Mouse (Mus musculus) heart, adult 2 months (tissue): Measurements from ENCODE around the gene Colq. TPM values are rescaled to one million over a fixed set of nuclear protein-coding genes. Genes with fewer than 3 reads are reported as not detected.
A peak's percentile ranks its signal among the peaks of the same experiment; 100 is the strongest.

Experiments used
- DNase-seq, 2 experiments: peaks; one replicate each; pipeline ENCODE4 v3.0.0; 2021
- H3K27ac ChIP-seq: fragments of 200-600 bp; 2 replicates; pipeline ENCODE4 v1.8.1; 2022
- H3K27me3 ChIP-seq: fragments of 200-500 bp; 2 replicates; pipeline ENCODE4 v1.6.1; 2012; ENCODE audit warnings: mild to moderate bottlenecking, low read length, inconsistent platforms, mixed read lengths; ENCODE audit not compliant: control insufficient read depth, insufficient read depth
- H3K36me3 ChIP-seq: fragments of 200-500 bp; 2 replicates; pipeline ENCODE4 v1.6.1; 2012; ENCODE audit warnings: low read length, inconsistent platforms; ENCODE audit not compliant: control insufficient read depth, insufficient read depth
- H3K4me1 ChIP-seq: fragments of 200-500 bp; 2 replicates; pipeline ENCODE4 v1.6.1; 2011; ENCODE audit warnings: low read length; ENCODE audit not compliant: control insufficient read depth, insufficient read depth
- H3K4me3 ChIP-seq: fragments of 200-600 bp; 2 replicates; pipeline ENCODE4 v1.8.1; 2022
- H3K79me2 ChIP-seq: fragments of 200-500 bp; replicated peaks from 2 replicates; pipeline ENCODE4 v1.6.1; 2012; ENCODE audit warnings: mild to moderate bottlenecking, inconsistent platforms, low read length, moderate library complexity, mixed read lengths; ENCODE audit not compliant: control insufficient read depth, insufficient read depth
- H3K9ac ChIP-seq: fragments of 200-500 bp; 2 replicates; pipeline ENCODE4 v1.6.1; 2012; ENCODE audit warnings: low read depth, mild to moderate bottlenecking, control low read depth, inconsistent platforms, low read length, mixed read lengths
- CTCF ChIP-seq: fragments of 200-600 bp; IDR thresholded peaks from 2 replicates; pipeline ENCODE4 v1.8.1; 2022; ENCODE audit warnings: antibody characterized with exemption, mild to moderate bottlenecking, moderate library complexity
- EP300 ChIP-seq: fragments of 200-500 bp; IDR thresholded peaks from 2 replicates; pipeline ENCODE4 v1.6.1; 2011; ENCODE audit warnings: low read depth, low read length, control low read depth; ENCODE audit not compliant: insufficient read depth
- POLR2A ChIP-seq: fragments of 200-500 bp; IDR thresholded peaks from 2 replicates; pipeline ENCODE4 v1.6.1; 2011; ENCODE audit warnings: mild to moderate bottlenecking, low read depth, low read length, control low read depth; ENCODE audit not compliant: insufficient read depth
- WGBS: fragments of 180-500 bp; shearing (Covaris S2); methylation state at CpG from one replicate; pipeline ENCODE4 v1.1.7; 2018; 5-methylcytosine and 5-hydroxymethylcytosine counted together
- intact Hi-C: fragments of 180-260 bp; cut with DNase I; formaldehyde crosslinking; loops from one replicate; pipeline ENCODE4 v1.15.1; 2025
- polyA plus RNA-seq: library from polyadenylated mRNA; depleted of rRNA; stranded (reverse); fragments of >200 nt; gene quantifications from 2 replicates; pipeline ENCODE4 v1.2.3, GENCODE M21; 2012
- total RNA-seq, 2 experiments: library from RNA; stranded (reverse); gene quantifications; 2 replicates each; pipeline ENCODE4 v1.2.3; 2021

Gene Colq
- total and polyA plus RNA-seq, 3 experiments = 10.0 to 12.6 (median 11.3) TPM

DNA sequence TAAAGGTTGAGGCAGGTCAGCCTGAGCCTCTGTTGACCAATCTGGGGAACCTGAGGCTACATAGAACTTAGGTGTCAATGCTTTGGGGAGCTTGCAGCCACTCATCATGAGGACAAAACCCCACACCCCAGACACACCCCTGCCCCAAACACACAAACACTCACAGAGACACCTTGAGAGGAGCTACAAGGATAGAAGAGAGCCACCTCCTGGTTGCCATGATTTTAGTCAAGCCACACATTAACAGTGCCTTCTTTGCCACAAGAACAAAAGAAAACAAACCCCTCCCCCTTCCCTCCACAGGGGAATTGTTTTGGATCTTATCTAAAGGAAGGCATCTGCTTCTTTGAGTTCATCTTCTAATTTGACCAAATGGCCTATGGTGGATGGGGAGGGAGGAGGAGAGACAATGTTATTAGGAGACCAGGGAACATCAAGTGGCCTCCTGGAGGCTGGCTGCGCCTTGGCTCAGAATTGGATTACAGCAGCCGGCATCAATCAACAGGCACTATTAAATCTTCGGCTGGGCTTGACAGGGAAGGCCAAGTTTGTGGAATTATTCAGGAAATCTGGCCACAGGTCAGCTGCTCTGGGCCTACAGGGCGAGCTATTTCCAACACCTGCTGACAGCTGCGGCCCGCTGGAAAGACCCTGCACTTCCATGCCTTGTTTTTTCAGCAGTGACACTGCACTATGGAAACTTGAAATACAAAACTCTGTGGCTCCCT is 26.5 kb downstream of the Colq start:
- WGBS = 4% methylated on average over 6 of the region's 6 CpGs
- Histone ChIP-seq H3K27me3 (no peaks in the 10 kb centered on the region), H3K4me1 (peaks cover 9% of the 10 kb centered on the region), H3K27ac (peak overlapping the region; percentile 53), H3K79me2 (no peaks in the 10 kb centered on the region), H3K9ac (no peak overlapping the region), H3K36me3 (peaks cover 2% of the 10 kb centered on the region; the same call in 1 of the 2 replicates), H3K4me3 (no peak overlapping the region)
- TF ChIP-seq POLR2A = no peak
- no peak for TF ChIP-seq CTCF
- TF ChIP-seq EP300 = peak; percentile 63; the same call in 1 of the 2 replicates
- intact Hi-C loops = no loop called here
- DNase-seq = peak; percentile 67 to 80

DNA sequence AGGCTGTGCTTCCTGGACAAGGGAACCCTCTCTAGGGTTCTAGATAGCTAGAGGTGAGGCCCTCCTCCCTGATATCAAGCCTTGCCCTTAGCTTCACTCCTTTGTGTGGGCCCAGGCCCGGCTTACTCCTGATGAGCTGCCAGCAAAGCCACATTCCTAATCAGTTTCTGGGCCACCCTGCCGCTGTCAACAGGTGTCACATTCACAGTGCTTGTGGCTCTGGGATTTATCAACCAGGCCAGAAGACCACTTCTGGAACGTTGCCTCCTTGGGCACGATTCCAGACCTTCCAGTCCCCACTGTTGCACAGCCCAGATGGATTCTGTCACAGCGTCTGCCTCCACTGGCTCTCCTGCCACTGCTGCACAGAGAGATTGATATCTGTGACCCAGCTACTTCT is 30.3 kb downstream of the Colq start:
- Histone ChIP-seq H3K4me3 (no peak overlapping the region), H3K4me1 (peaks cover 9% of the 10 kb centered on the region), H3K9ac (no peak overlapping the region), H3K79me2 (no peaks in the 10 kb centered on the region), H3K27me3 (no peaks in the 10 kb centered on the region), H3K36me3 (peaks cover 2% of the 10 kb centered on the region; the same call in 1 of the 2 replicates), H3K27ac (no peak overlapping the region)
- intact Hi-C loops = no loop called here
- peak; percentile 59; the same call in 1 of the 2 replicates for TF ChIP-seq EP300
- no peak for TF ChIP-seq CTCF
- peak; percentile 66 to 79 for DNase-seq
- WGBS = 17% methylated on average over 5 of the region's 5 CpGs

DNA sequence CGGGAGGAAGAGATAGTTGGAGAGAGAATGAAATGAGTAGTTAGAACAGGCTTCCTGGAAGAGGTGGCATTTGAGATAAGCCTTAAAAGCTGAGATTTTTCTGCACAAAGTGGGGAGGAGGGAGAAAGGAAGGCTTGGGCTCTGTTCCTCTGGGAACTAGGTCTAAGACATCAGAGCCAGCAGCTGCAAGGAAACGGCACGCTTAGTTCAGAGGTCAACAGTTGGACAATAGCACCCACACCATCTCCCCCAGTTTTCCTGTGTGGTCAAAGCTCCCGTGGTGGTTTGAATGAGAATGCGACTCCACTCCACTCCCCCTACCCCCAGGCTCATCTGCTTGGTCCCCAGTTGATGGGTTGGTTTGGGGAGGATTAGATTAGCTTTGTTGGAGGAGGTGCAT is 31.9 kb downstream of the Colq start:
- Histone ChIP-seq H3K4me1 (peaks cover 6% of the 10 kb centered on the region), H3K4me3 (no peak overlapping the region), H3K36me3 (no peaks in the 10 kb centered on the region), H3K27ac (no peak overlapping the region), H3K27me3 (no peaks in the 10 kb centered on the region), H3K9ac (no peak overlapping the region), H3K79me2 (no peaks in the 10 kb centered on the region)
- DNase-seq = no peak
- no peak for TF ChIP-seq POLR2A
- TF ChIP-seq CTCF = no peak
- TF ChIP-seq EP300 = no peak
- intact Hi-C loops = no loop called here
- 48% methylated on average over 5 of the region's 5 CpGs for whole genome bisulfite sequencing

GRCm38 (mm10) chr14:31557784-31558183 is 33.4 kb downstream of the Colq start:
- Histone ChIP-seq H3K9ac (no peak overlapping the region), H3K4me3 (no peak overlapping the region), H3K36me3 (no peaks in the 10 kb centered on the region), H3K79me2 (no peaks in the 10 kb centered on the region), H3K27ac (no peak overlapping the region), H3K27me3 (no peaks in the 10 kb centered on the region), H3K4me1 (peaks cover 6% of the 10 kb centered on the region)
- no peak for DNase-seq
- intact Hi-C loops = no loop called here
- WGBS = 75% methylated on average over 9 of the region's 9 CpGs
- TF ChIP-seq CTCF (no peak), POLR2A (no peak), EP300 (no peak)

GRCm38 (mm10) chr14:31557273-31557672 is 33.9 kb downstream of the Colq start:
- Histone ChIP-seq H3K9ac (no peak overlapping the region), H3K4me1 (peaks cover 6% of the 10 kb centered on the region), H3K36me3 (no peaks in the 10 kb centered on the region), H3K79me2 (no peaks in the 10 kb centered on the region), H3K27ac (no peak overlapping the region), H3K27me3 (no peaks in the 10 kb centered on the region), H3K4me3 (no peak overlapping the region)
- TF ChIP-seq POLR2A (no peak), CTCF (no peak), EP300 (no peak)
- no peak for DNase-seq
- intact Hi-C loops = no loop called here
- 86% methylated on average over 8 of the region's 8 CpGs for WGBS

- H3K79me2 ChIP-seq = no peaks in the 10 kb centered on the region
- H3K27me3 ChIP-seq = no peaks in the 10 kb centered on the region
- no peak overlapping the region for H3K4me3 ChIP-seq
- DNase-seq = no peak
- peaks cover 6% of the 10 kb centered on the region for H3K4me1 ChIP-seq
- no peak overlapping the region for H3K27ac ChIP-seq
- 87% methylated on average over 9 of the region's 9 CpGs for WGBS
- TF ChIP-seq POLR2A (no peak), EP300 (no peak), CTCF (no peak)
- no peak overlapping the region for H3K9ac ChIP-seq
- intact Hi-C loops = no loop called here
- H3K36me3 ChIP-seq = no peaks in the 10 kb centered on the region
These were observed 34.5 kb downstream of the Colq start for GRCm38 (mm10) chr14:31556526-31557260.
